Mouse (Mus musculus) bone marrow macrophage, adult 2 months (primary cell): ENCODE measurements around the gene Trpm8. TPM values are rescaled to one million over a fixed set of nuclear protein-coding genes. Genes with fewer than 3 reads are reported as not detected.

Source experiments
- H3K27ac ChIP-seq: 2 replicates; pipeline ENCODE4 v1.5.1; 2012; ENCODE audit warnings: low read depth, low read length; ENCODE audit not compliant: insufficient read depth
- H3K4me1 ChIP-seq: 2 replicates; pipeline ENCODE4 v1.6.1; 2012; ENCODE audit warnings: low read length; ENCODE audit not compliant: control insufficient read depth, insufficient read depth
- H3K4me3 ChIP-seq: 2 replicates; pipeline ENCODE4 v1.5.1; 2012; ENCODE audit warnings: mild to moderate bottlenecking, low read length, moderate library complexity; ENCODE audit not compliant: insufficient read depth
- CTCF ChIP-seq: IDR thresholded peaks from 2 replicates; pipeline ENCODE4 v1.5.1; 2012; ENCODE audit warnings: low read depth, mild to moderate bottlenecking, low read length, moderate library complexity
- POLR2A ChIP-seq: IDR thresholded peaks from 2 replicates; pipeline ENCODE4 v1.6.1; 2012; ENCODE audit warnings: mild to moderate bottlenecking, low read depth, low read length, borderline replicate concordance
- polyA plus RNA-seq: library from polyadenylated mRNA; stranded (reverse); fragments of >200 nt; gene quantifications from 2 replicates; pipeline ENCODE4 v1.2.4, GENCODE M21; 2012; ENCODE audit not compliant: missing spikeins, insufficient read depth, insufficient read length

Trpm8 gene
- polyA plus RNA-seq, 1 experiment, result not detected

DNA sequence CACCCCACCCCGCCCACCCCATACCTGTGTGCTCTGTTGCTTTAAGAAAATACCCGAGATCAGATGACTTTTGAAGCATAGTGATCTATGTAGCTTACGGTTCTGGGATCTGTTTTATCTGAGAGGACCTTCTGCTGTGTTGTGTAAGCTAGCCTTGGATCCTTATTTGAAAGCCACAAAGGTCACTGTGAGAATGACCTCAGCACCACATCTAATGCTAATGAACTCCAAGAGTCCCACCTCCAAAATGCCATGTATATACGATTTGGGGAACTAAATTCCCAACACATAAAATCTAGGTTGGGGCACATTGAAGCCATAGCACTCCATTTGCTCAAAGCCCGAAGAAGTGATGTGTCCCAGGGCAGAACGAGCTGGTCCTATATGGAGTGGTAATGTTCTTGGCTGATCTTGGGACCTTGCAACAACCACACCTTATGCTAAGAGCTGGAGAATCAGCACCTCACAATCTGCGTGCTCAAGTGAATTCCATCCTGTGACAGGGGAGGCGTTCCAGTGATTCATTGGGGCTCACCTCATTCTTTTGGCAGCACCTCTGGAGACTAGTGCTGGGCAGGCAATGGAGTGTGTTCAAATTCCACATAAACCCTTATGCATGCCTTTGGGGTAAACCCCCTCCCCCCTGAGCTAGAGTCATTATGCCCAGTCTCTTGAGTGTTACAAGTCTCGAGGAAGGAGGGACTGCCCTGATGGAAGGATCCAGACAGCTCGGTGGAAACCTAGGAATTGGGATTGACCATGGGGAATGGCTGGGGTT, 20.4 kb upstream of the Trpm8 start:
- no peak overlapping the region for H3K4me3 ChIP-seq
- TF ChIP-seq CTCF (no peak), POLR2A (no peak)
- peaks cover 3% of the 10 kb centered on the region for H3K4me1 ChIP-seq
- H3K27ac ChIP-seq, result no peak overlapping the region

DNA sequence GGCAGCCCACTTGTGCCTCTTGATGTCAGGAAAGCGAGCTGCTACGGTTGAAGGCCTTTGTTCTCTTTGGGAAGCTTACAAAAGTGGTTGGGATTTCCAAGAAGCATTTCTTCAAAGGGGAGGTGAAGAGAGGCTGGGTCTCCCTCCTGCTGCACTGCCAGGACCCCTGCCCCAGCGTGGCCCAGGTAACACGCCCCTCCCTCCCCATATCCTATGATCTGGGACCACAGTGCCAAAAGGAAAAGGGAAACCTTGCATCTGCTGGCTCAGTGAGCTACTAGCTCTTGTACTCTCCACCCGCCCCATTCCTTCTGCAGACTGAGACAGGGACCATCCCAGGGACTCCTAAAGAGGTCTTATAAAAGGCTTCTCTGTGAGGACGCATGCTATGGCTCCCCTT, 19.8 kb upstream of the Trpm8 start:
- Histone ChIP-seq H3K4me3 (no peak overlapping the region), H3K4me1 (peaks cover 9% of the 10 kb centered on the region), H3K27ac (no peak overlapping the region)
- TF ChIP-seq CTCF (no peak), POLR2A (no peak)

DNA sequence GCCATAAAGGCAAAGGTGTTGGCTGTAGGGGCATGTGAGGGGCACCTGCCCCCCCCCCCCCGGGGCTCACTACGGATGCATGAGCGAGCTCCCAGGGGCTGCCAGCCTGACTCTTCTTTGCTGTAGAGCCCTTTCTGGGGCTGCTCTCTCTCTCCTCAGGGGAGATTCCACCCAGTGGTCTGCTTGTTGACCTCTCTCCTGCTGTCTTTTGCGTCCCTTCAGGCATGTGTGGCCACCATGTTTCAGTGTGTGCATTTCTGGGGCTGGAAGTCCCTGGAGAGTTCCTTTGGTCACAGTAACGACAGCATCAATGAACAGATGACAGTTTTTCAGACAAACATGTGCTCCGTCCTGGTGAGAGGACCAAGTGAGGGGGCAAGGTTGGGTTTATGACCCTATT, 19.1 kb upstream of the Trpm8 start:
- TF ChIP-seq CTCF (no peak), POLR2A (no peak)
- Histone ChIP-seq H3K4me3 (no peak overlapping the region), H3K27ac (no peak overlapping the region), H3K4me1 (peaks cover 12% of the 10 kb centered on the region)

DNA sequence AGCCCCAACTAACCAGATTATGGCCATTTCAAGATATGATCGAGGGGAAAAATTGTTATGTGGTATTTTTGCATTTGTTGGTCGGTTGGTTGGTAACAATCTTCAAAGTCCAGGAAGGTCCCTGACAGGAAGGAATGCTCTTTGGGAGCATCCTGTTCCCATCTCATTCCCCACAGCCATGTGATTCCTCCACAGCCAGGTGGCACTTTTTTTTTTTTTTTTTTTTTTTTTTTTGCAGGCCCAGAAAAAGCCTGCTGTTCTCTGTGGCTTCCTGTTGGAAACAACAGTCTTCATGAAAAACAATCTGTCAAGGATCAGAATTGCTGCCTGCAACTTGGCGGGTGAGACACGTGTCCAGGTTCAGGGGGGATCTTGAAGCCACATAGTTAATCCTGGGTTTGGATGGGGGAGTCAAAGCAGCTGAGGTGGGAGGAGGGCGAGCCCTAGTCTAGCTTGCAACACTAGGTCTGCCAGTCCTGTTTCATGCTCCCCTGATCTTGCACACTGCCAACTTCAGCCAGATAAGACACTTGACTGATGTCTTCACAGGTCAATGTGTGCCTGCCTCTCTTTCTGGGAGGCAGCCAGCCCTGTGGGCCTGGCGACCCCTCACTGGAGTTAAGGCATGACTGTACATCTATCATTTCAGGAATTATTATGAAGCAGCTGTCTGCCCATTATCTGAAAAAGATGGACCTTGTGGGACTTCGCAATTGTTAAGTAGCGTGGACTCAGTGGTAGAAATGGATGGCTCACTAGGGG, 18.4 kb upstream of the Trpm8 start:
- no peak for TF ChIP-seq CTCF
- no peak for TF ChIP-seq POLR2A
- Histone ChIP-seq H3K27ac (no peak overlapping the region), H3K4me1 (peaks cover 12% of the 10 kb centered on the region), H3K4me3 (no peak overlapping the region)

DNA sequence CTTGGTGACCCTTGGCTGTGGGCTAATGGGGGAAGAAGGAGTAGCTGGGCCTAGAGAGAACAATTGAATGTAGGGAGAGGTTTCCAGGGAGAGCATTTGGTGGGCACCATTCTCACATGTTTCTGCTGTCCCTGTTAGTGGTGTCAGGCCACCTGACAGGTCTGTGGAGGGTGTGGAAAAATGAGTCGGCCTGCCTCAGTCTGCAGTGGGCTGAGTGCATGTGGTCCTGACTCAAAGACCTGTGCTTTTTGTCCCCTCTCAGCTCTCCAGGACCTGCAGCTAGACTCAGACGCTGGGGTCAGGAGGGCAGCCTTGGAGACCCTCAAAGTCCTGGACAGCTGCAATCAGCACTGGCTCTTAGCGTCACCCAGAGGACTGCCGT, 17.8 kb upstream of the Trpm8 start:
- no peak overlapping the region for H3K27ac ChIP-seq
- TF ChIP-seq POLR2A (no peak), CTCF (no peak)
- H3K4me1 ChIP-seq, result peaks cover 12% of the 10 kb centered on the region
- no peak overlapping the region for H3K4me3 ChIP-seq

DNA sequence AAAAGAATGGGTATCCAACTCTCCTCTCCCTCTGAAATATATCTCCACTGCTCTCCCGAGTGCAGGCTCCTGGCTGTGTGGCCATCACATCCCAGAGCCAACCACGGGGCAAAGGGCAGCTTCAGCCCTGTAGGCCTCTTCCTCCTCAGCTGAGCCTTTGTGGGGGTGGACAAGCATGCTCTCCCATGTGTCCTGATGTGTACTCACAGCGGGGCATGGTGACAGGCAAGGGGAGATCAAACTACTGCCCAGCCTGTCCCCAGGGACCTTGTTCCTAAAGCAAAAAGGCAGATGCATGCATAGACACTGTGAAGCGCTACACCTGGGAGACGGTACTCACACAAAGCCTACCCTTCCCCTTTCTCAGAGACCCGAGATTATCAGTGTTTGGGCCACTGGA, 17.3 kb upstream of the Trpm8 start:
- H3K27ac ChIP-seq, result no peak overlapping the region

DNA sequence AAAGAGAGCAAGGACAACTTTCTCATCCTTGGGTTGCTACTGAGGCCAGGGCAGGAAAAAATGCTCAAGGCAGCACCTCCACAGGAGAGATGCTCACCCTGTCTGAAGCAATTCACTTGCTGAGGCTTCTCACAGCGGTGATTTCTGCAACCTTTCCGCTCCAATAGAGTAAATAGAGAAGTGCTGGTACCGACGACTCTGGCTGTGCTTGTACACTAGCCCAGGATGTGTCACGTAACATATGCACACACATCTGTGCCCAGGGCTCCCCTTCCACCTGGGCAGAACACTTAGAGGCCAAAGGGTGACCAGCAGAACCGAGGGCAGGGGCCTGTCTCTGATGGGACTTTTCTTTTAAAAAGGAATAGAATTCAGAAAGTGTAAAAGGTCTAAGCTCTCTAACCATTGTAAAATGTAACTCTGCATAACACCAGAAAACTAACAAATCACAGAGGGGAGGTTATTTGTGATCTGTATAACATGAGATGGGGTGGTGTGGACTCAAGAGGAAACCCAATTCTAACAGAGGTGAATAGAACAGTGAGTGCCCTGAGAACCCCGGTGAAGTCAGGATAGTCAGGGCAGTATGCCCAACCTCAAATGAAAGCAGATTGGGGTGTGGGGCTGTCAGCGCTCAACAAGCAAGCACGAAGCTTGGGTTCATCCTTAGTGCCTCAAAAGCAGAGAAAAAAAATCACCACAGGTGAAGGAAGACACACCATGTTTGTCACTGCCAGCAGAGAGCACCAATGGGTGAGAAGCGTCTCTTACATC, 16.7 kb upstream of the Trpm8 start:
- no peak for TF ChIP-seq CTCF
- no peak for TF ChIP-seq POLR2A
- H3K4me1 ChIP-seq, result peaks cover 12% of the 10 kb centered on the region
- H3K4me3 ChIP-seq, result no peak overlapping the region
- H3K27ac ChIP-seq, result no peak overlapping the region

More for the DNA sequence above, 17.3 kb upstream of the Trpm8 start:
- H3K4me3 ChIP-seq, result no peak overlapping the region
- TF ChIP-seq CTCF (no peak), POLR2A (no peak)
- H3K4me1 ChIP-seq, result peaks cover 12% of the 10 kb centered on the region

DNA sequence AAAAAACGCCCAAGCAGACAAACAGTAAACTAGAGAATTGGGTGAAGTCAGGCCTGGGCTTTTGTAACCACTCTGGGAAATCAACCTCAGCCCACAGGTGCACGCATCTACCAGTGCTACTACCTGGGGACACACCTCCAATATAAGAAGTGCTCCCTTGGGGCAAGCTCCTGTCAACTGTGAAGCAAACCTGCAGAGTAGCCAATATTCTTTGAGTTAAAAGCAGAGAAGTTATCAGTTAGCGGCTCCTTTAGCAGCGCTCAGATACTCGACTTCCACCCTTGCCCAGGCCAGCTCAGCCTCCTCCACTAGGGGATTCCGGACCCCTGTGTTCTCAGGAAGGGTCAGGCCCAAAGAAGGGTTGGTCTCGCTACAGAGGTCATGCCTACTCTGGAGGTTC, 15.8 kb upstream of the Trpm8 start:
- no peak for TF ChIP-seq CTCF
- TF ChIP-seq POLR2A, result no peak
- Histone ChIP-seq H3K4me1 (peaks cover 12% of the 10 kb centered on the region), H3K27ac (no peak overlapping the region), H3K4me3 (no peak overlapping the region)

DNA sequence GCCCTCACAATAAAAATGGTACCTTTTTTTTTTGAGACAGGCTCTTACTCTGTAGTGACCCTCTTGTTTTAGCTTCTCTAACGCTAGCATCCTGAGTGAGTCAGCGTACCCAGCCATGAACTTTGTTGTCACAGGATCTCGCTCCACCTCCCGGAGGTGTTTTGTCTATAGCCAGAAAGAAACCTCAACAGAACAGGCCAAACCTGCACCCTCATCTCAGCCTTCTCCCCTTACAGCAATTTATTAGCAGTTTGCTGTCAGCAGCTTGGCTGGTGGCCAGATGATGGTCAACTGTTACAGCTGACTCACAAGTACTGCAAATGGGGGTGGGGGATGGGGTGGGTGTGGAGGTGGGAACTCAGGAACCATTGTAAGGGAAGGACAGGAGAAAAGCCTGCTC, 15.2 kb upstream of the Trpm8 start:
- no peak for TF ChIP-seq CTCF
- no peak for TF ChIP-seq POLR2A
- Histone ChIP-seq H3K27ac (no peak overlapping the region), H3K4me3 (no peak overlapping the region), H3K4me1 (peaks cover 12% of the 10 kb centered on the region)
